Mouse (Mus musculus) R1 (cell line): Measurements from ENCODE around the gene Sipa1l1.
A peak's percentile ranks its signal among the peaks of the same experiment; 100 is the strongest.

ENCODE experiments used
- DNase-seq: peaks from one replicate; pipeline ENCODE4 v3.0.0-alpha.2; 2018; ENCODE audit warnings: low read depth, low spot score

The Sipa1l1 gene

DNA sequence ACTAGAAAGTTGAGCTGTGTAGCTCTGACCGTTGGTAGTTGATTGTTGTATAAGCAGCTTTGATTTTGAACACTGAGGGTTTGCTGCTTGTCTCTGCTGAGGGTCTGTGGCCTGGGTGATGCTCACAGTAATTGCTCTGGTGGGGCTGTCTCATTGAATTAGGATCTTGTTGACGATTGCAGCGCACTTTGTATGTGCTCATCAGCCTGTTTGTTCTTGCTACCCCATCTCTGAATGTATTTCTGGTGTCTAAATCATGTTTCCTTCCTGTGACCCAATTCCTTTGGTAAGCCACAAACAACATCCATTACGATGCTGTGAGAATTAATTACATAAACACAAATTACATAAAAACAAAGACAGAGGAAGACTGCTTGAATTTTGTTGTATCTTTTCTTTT is 39.5 kb downstream of the Sipa1l1 start:
- DNase-seq = no peak

GRCm38 (mm10) chr12:82209753-82210152 is 40.6 kb downstream of the Sipa1l1 start:
- DNase-seq = no peak

DNA sequence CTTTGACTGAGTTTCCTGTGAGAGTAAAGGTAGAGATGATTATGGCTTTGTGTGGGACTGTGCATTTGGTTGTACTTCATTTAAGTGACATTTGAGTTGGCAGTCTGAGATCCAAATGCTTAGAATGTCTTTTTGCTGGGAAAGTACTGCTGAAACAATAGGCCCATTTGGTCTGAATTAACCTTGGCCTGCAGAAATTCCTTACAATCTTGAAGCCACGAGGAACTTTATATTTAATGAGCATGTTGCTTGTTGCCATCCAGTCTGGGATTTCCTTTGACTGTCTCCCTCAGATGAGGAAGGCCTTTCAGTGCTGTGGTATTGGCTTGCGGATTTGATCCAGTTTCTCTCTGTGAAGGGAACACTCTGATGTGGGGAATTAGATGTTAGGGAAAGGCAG is 43.9 kb downstream of the Sipa1l1 start:
- DNase-seq = no peak

GRCm38 (mm10) chr12:82214916-82215315 is 45.8 kb downstream of the Sipa1l1 start:
- no peak for DNase-seq

DNA sequence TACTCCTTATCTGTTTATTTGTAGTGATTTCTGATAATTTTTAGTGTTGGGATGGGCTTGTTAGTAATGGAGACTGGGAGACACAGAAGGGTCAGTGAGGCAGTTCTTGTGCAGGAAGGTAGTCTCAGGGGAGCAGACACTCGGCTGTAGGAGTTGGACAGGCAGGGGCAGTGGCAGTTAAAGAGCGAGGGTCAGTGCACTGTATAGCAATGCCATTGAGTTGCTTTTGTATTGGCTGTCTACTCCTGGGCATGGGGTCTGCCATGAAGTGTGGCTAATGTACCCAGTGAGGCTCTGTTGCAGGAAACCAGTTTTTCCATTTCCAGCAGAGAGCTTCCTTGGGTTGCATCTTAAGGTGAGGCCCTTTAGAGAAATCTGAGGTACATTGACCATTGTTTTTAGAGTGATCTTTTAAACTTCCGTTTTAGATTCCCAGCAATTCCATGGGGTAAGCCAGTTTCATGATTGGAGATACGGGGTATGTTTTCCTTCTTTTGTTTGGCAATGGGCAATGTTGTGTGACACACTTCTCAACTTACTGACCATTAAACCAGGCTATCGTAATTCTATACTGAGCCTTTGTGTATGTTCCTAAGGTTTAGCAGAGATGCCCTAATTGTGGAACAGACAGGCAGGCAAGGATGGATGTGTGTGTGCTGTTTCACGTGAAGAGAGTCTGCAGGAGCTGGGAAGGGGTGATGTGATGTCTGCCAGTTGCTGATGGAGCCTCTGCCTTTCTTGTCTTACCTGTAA is 47.9 kb downstream of the Sipa1l1 start:
- no peak for DNase-seq

DNA sequence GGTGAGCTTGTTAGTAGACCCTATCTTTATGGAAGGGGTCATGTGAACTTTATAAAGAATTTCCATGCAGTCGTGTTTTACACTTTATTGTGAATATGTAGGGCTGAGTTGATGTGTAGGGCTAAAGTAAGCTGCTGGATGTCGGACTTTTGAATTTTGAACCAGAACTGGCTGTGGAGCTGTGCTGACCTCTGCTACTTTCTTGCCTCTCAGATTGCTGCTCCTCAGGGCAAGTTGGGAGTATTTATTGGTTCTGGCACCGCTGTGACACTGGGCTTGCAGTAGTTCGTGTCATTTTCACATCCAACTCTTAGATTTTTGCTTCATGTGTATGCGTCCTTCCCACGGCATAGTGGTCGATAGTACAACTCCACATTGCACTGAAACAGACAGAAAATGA is 49.1 kb downstream of the Sipa1l1 start:
- no peak for DNase-seq

GRCm38 (mm10) chr12:82220367-82221089 is 51.4 kb downstream of the Sipa1l1 start:
- no peak for DNase-seq

- no peak for DNase-seq
Observed at GRCm38 (mm10) chr12:82223126-82223815, 54.2 kb downstream of the Sipa1l1 start.

DNA sequence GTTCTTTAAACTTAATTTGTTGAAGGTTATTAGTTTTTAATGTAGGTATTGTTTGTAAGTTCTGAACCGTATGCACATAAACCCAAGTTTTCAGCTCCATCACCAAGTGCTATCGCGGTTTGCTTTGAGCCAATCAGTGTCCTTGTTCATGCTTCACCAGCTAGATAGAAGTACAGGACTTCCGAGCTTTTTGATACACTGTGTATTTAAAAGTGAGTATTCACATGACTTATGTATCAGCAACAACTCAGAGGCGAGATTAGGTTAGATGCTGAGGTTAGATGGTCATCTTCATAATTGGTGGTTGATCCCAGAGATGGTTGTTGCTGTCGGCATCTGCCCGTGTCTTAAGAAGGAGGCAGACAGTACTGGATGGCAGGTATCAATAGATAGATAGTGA is 55.7 kb downstream of the Sipa1l1 start:
- no peak for DNase-seq

GRCm38 (mm10) chr12:82225278-82225677 is 56.2 kb downstream of the Sipa1l1 start:
- DNase-seq = no peak

- DNase-seq = peak; percentile 57
Observed at GRCm38 (mm10) chr12:82225751-82226228, 56.7 kb downstream of the Sipa1l1 start.

DNA sequence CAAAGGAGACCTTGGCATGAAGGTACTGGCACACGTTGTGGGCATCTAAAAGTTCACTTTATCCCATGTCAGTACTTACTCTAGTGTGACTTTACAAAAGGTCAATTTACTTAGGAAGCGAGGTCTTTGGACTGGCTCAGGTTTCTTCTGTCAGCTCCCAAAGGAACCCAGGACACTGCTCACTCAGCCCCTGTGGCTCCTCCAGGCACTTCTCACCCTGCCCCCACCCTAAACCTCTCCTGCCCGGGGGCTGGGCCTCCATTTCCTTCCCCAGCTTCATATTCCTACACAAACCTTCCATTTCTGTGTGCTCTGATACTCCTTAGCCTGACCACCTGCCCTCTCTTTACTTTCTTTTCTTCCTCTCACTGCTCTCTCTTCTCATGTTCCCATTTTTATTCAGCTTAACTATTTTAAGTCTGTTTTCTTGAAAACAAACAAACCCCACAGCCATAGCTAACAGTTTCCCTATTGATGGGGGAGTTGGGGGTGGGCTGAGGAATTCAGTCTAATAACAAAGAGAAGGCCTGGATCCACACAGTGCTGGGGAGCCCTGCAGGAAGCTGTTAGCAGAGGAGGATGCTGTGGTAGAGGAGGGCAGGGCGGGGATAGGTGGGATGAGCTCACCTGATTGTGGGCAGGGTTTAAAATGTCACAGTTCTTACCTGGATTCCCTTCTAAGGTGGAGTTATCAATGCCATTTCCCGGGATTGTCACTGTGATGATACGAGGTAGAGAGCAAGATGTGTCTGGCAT is 57.4 kb downstream of the Sipa1l1 start:
- peak; percentile 35 for DNase-seq

GRCm38 (mm10) chr12:82230127-82230526 is 61.0 kb downstream of the Sipa1l1 start:
- DNase-seq = no peak

GRCm38 (mm10) chr12:82231191-82231590 is 62.1 kb downstream of the Sipa1l1 start:
- DNase-seq = no peak

DNA sequence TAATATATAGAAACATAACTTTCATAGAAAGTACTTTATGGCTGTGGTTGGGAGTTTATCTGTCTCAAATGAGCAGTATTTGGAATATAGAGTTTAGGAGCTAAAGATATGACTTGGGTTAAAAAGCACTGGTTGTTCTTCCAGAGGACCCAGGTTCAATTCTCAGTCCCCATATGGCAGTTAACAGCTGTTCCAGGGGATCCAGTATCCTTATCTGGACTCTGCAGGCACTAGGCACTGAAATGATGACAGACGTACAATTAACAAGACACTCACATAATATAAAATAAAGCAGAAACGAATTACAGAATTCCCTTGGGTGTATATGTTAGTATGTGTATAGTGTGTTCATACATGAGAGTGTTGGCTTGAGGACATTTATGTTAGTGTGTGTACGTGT is 64.1 kb downstream of the Sipa1l1 start:
- DNase-seq = no peak

GRCm38 (mm10) chr12:82234463-82235223 is 65.5 kb downstream of the Sipa1l1 start:
- DNase-seq = no peak

DNA sequence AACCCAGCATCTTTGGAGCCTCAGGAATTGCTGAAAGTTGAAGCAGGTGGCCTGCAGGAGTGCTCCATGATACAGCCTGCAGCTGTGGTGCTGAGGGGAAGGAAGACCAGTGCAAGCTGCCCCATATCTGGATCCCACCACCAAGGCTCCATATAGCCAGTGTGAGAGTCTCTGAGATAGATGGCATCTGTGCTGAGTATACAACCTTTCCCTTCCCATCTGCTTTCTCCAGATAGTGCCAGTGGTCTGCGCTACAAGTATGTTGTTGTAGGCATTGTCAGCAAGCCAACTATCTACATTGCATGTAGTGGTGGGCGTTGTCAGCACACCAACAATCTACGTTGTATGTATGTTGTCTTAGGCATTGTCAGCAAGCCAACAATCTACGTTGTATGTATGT is 68.0 kb downstream of the Sipa1l1 start:
- DNase-seq = no peak

DNA sequence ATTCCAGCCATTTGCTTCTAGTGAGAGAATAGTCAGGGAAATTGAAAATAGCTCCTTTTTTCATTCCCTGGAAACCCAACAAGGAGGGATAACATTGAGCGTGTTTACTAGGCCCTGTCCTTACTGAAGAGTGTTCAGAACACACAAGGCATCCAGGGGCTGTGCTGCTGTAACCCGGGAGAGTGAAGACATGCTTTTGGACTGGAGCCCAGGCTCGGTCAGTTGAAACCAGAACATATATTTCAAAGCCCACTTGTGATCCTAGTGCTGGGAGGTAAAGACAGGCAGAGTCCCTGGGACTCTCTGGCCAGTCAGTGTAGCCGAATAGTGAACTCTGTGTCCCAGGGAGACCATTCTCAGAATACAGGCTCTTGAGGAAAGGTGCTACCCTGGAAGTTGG is 68.8 kb downstream of the Sipa1l1 start:
- no peak for DNase-seq

- no peak for DNase-seq
Observed at GRCm38 (mm10) chr12:82240674-82241073, 71.6 kb downstream of the Sipa1l1 start.

DNA sequence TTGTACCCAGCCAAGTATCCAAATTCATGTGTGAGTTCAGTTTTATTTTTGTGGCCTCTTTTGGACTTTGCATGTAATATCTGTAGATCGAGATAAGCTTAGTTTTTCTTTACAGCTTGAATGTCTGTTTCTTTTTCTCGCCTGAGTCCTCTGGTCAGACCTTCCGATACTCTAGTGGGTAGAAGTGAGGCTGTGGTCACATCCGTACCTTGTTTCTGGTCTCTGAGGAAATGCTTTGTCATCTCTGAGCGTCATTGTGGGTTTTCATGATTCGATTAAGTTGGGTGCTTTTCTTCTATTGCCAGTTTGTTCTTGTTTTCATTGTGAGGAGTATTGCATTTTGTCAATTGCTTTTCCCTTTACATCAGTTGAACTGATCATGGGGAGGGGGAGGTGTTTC is 76.1 kb downstream of the Sipa1l1 start:
- no peak for DNase-seq

- no peak for DNase-seq
Observed at GRCm38 (mm10) chr12:82246422-82246821, 77.3 kb downstream of the Sipa1l1 start.
